ENCODE assay signal across 10 mouse cellular contexts in genomic region chr6:103507751-103508575, GRCm38 (mm10). TPM values are rescaled to one million over a fixed set of nuclear protein-coding genes. Genes with fewer than 3 reads are reported as not detected.
A peak's percentile ranks its signal among the peaks of the same experiment; 100 is the strongest.
DNase-seq lines count a peak whose midpoint lies in the region; ATAC-seq and TF ChIP-seq lines count a peak whose summit lies in the region.
"Had no signal": no experiment of that assay in that cellular context is flagged by ENCODE, and none has a peak within 500 bp of the region (broad histone marks: within the 10 kb centered on the region; RNA-seq: fewer than 3 reads in every experiment).

No protein-coding gene starts in this region.

- H3K27me3 ChIP-seq in kidney, adult 2 months (replicated peaks; ENCODE audit: control insufficient read depth, insufficient read depth, low read length), result no peaks in the 10 kb centered on the region
- H3K27me3 ChIP-seq in neural tube, embryonic 15.5 days (replicated peaks), result no peaks in the 10 kb centered on the region

- H3K4me2 ChIP-seq in neural tube, embryonic 15.5 days, result no peak overlapping the region

- no peak for ATAC-seq in neural tube, embryonic 15.5 days (ENCODE audit: low FRiP score)
- no peak for ATAC-seq in megakaryocyte, adult 5-6 weeks (ENCODE audit: poor library complexity, severe bottlenecking)

- no peaks in the 10 kb centered on the region for H3K36me3 ChIP-seq in kidney, adult 2 months (ENCODE audit: control insufficient read depth, insufficient read depth, low read length)
- H3K36me3 ChIP-seq in neural tube, embryonic 15.5 days, result no peaks in the 10 kb centered on the region
- H3K36me3 ChIP-seq: limb, embryonic 10.5 days had no signal

- no peak overlapping the region for H3K4me3 ChIP-seq in kidney, adult 2 months (ENCODE audit: insufficient read depth, low read depth, low read length)
- H3K4me3 ChIP-seq in neural tube, embryonic 15.5 days (replicated peaks), result no peak overlapping the region
- H3K4me3 ChIP-seq: limb, embryonic 10.5 days had no signal

- no peaks in the 10 kb centered on the region for H3K9me3 ChIP-seq in neural tube, embryonic 15.5 days (replicated peaks)
- H3K9me3 ChIP-seq: limb, embryonic 10.5 days had no signal

- 50% methylated on average over 3 of the region's 3 CpGs for WGBS in kidney, adult 2 months
- WGBS in neural tube, embryonic 15.5 days, result 51% methylated on average over 3 of the region's 3 CpGs

- TF ChIP-seq CTCF in kidney, adult 2 months (conservative IDR thresholded peaks at IDR 0.05; ENCODE audit: insufficient read depth, insufficient read length, low read depth, low read length), result no peak

- no peaks in the 10 kb centered on the region for H3K4me1 ChIP-seq in kidney, adult 2 months (ENCODE audit: control insufficient read depth, insufficient read depth, low read length)
- H3K4me1 ChIP-seq in neural tube, embryonic 15.5 days, result peaks cover 22% of the 10 kb centered on the region

- DNase-seq in kidney, adult 2 months, result peak; percentile 3
- no peak for DNase-seq in kidney, adult 11 months
- DNase-seq in ovary, postnatal 14 days (ENCODE audit: low spot score), result peak; percentile 22
- no peak for DNase-seq in ovary, postnatal 10 days (ENCODE audit: low spot score)
- DNase-seq in cerebellum, adult 11-12 months, result peak; percentile 65
- DNase-seq: kidney, adult 18-20 months; lung, adult 2 months had no signal

- TF ChIP-seq POLR2A in kidney, adult 2 months (IDR thresholded peaks at IDR 0.05; ENCODE audit: low read depth, low read length), result no peak

- H3K27ac ChIP-seq in kidney, adult 2 months (ENCODE audit: insufficient read depth, low read depth, low read length), result no peak overlapping the region
- H3K27ac ChIP-seq in neural tube, embryonic 15.5 days (replicated peaks), result peak overlapping the region; percentile 58
- H3K27ac ChIP-seq: limb, embryonic 10.5 days had no signal

- H3K9ac ChIP-seq in neural tube, embryonic 15.5 days (replicated peaks), result no peak overlapping the region

RNA-seq across cellular contexts. Expression of gene Chl1, which starts 2.4 kb away (rescaled TPM):
- 0.15 and 0.42 TPM in 2 replicates for polyA plus RNA-seq in kidney, adult 2 months (2012; rRNA removed)
- 77.0 and 97.9 TPM in 2 replicates for polyA plus RNA-seq in neural tube, embryonic 15.5 days (2015; fragmentation: Nextera tagmentation; extraction: Ambion mirVana)
- total RNA-seq in megakaryocyte, adult 5-6 weeks (2015), result not detected in 2 replicates
- total RNA-seq in megakaryocyte, adult 5-6 weeks (2017), result 0.07 and 0.08 TPM in 2 replicates

Comparison
In these comparisons a context has a peak if more than half of its experiments do, and no peak if none do; other contexts are left out.
1. DNase-seq: peak in kidney, adult 2 months (single experiment), ovary, postnatal 14 days (single experiment) and cerebellum, adult 11-12 months (single experiment); none in kidney, adult 11 months (single experiment) and ovary, postnatal 10 days (single experiment).
2. RNA of gene Chl1, which starts 2.4 kb away (polyA plus RNA-seq): 77.0 to 97.9 TPM in neural tube, embryonic 15.5 days; 0.15 to 0.42 TPM in kidney, adult 2 months; every median in the first group is over 10 times any median in the second.